Mouse (Mus musculus): ENCODE data around the gene Cd248.

DNA sequence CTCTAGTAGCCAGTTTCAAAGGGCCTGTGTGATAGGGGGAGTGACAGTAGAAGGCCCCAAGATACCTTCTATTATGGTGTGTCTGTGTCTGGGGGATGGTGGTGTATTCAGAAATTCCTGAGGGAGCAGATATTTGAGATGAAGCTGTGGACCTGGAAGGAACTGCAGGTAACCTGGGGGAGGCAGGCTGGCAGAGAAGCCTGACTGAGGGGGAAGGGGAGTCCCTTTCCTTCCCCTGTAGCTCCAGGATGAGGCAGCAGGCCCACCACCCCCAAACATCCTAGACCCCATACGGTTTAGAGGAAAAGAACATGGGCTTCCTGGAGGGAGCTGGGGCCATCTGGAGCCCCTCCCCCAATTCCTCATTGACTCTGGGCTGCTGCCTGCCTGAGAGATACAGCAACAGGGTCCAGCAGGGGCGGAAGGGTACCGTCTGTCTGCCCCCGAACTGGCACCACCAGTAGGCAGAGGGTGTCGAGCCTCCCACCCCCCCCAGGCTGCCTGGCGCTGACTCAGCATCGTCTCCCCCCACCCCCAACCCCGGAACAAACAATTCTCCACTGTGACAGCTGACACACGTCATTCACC lies 28.1 kb downstream of the Cd248 start:
- TF ChIP-seq CTCF (IDR thresholded peaks at IDR 0.05; ENCODE audit: insufficient read depth, low read depth, low read length): no peak
- TF ChIP-seq POLR2A (IDR thresholded peaks at IDR 0.05; ENCODE audit: insufficient read depth, low read depth, low read length): no peak
